Mouse (Mus musculus) lung, postnatal 25 days (tissue): Measurements from ENCODE around the gene Myadm.

Source experiments
- DNase-seq: peaks from one replicate; pipeline ENCODE4 v3.0.0; 2022; ENCODE audit warnings: low spot score

Gene Myadm

DNA sequence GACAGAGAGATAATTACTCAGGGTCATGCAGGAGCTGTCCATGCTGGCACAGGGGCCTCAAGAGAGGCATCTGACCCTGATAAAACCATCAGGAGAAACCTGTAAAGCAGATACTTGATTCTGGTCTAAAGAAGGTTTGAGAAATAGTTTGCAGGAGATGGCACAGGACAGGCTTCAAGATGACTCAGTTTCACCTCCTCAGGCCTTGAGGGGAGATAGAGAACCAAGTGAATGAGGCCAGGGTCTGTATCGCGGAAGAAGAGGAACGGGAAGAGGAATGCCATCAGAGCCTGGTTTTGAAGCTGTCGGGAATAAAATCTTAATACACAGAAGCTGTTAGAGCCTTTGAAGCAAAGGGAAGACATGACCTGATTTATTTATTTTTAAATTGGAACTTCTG is 28.8 kb downstream of the Myadm start:
- no peak for DNase-seq

DNA sequence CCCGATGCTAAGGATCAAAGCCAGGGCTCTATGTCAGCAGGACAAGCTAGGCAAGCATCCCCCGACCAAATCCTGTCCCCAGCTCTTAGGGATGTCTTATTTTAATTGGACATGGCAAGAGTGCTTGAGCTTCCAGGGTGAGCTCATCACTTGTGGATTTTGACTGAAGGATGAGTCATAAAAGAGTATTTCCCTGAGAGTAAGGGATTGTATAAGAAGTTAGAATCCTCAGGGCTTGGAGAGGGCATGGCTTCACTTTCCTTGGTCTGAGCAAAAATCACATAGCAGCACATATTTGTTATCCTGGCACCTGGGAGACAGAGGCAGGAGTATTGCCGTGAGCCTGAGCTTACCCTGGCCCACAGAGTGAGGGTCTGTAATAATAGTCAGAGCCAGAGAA is 32.0 kb downstream of the Myadm start:
- DNase-seq, result no peak

DNA sequence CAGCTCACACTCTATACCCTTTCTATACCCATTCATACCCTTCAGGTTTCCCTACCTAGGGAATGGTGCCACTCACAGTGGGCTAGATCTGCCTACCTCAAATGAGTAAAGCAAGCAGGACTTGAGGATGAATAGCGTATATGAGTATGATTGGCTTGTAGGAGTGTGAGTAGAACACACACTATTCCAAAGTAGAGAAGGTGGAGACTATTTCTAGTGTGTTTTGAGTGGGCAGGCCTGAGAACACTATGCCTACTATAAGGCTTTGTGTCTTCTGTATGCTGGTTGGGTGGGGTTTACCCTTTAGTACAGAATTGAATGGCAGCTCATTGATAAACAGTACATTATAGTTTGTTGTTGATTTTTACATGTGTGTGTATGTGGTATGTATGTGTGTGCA is 34.9 kb downstream of the Myadm start:
- DNase-seq, result no peak

DNA sequence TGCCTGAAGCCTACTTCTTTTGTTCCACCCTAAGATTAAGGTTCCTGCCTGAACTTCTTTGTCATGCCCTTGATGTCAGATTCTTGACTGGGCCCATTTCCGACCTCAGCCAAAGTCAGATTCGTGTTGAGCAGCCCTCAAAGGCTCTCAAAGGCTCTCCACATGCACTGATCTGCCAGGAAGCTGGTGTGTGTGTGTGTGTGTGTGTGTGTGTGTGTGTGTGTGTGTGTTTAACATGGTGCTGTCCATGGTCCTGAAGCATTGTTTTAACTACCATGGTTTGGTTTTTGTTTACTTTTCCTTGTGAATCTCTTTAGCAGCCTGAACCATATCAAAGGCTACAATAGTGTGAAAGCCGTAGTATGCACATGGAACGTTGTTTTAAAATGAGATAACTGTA is 39.1 kb downstream of the Myadm start:
- no peak for DNase-seq

DNA sequence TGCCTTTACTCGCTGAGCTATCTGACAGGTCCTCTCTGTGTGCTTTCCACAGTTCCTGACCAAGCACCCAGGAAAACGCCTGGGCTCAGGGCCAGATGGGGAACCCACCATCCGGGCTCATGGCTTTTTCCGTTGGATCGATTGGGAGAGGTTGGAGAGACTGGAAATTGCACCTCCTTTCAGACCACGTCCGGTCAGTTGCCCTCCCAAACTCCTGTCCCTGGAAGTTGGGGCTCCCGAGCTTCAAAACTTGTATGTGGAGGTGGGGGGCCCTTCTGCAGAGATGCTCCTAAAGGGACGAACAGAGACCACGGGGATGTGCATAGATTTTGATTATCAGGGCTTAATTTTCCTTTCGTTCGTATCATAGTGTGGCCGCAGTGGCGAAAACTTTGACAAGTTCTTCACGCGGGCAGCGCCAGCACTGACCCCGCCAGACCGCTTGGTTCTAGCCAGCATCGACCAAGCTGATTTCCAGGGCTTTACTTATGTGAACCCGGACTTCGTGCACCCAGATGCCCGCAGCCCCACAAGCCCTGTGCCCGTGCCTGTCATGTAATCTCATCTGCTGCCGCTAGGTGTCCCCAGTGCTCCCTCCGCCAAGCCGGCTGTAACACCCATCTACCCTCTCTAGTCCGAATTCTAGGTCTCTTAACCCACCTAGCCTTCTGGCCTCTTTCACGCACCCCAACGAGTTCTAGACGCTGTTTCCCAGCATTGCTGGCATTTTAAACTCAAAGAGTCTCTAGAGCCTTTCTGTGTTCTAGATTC is 41.1 kb downstream of the Myadm start:
- DNase-seq, result peak; percentile 61

DNA sequence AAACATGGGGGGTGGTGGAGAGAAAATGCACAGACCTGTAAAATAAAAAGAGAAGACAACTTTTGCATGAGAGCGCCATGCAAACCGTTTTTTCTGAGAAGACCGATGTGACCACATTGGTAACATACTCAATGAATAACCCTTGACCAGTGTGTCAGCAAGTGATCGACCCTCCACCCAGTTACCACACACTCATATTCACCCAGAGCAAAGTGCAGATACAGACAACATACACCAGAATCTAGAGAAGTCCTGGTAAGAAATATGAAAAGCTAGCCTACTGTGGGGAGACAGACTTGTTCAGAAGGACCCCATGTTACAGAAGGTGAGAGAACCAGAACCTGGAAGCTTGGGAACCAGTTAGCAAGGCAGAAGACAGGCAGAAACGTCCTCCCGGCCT is 42.3 kb downstream of the Myadm start:
- DNase-seq, result no peak

DNA sequence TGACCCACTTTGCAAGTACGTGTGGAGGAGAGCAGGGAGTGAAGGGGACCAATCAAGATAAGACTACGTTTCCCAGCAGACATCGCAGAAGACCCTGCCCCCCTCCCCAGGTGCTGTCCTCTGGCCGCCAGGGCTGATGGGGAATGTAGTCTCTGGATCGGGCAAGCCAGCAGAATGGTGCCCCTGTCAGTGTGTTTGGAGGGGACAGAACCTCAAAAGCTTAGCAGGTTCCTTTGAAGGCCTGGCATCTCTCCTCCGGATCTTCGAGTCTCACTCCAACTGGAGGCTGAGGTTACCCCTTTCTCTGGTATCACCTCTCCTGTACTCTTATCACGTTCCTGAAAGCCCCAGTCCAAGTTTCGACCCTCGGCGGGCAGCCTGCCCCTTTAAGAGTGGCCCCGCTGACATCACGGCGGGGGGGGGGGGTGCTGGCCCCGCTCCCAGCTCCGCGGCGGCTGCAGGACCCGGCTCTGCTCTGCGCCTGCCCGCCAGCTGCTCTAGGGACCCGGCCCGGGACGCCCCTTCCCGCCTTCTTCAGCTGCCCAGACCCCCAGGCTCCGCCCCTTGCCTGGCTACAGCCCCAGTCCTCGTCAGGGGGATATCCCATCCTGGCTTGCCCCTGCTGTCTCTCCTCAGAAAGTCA is 42.8 kb downstream of the Myadm start:
- no peak for DNase-seq

DNA sequence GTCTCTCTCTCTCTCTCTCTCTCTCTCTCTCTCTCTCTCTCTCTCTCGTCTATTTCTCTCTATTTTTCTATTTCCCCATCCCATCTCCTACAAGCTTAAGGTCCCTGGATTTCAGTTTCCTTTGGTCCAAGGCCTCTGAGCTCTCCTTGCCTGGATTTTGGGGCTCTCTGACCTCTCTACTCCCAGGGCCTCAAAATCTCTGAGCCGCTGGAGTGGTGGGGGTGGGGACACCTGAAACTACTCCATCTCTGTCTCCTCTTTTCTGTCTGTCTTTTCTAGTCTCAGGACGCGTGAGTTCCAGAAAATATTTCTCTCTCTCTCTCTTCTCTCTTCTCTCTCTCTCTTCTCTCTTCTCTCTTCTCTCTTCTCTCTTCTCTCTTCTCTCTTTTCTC is 43.3 kb downstream of the Myadm start:
- no peak for DNase-seq

DNA sequence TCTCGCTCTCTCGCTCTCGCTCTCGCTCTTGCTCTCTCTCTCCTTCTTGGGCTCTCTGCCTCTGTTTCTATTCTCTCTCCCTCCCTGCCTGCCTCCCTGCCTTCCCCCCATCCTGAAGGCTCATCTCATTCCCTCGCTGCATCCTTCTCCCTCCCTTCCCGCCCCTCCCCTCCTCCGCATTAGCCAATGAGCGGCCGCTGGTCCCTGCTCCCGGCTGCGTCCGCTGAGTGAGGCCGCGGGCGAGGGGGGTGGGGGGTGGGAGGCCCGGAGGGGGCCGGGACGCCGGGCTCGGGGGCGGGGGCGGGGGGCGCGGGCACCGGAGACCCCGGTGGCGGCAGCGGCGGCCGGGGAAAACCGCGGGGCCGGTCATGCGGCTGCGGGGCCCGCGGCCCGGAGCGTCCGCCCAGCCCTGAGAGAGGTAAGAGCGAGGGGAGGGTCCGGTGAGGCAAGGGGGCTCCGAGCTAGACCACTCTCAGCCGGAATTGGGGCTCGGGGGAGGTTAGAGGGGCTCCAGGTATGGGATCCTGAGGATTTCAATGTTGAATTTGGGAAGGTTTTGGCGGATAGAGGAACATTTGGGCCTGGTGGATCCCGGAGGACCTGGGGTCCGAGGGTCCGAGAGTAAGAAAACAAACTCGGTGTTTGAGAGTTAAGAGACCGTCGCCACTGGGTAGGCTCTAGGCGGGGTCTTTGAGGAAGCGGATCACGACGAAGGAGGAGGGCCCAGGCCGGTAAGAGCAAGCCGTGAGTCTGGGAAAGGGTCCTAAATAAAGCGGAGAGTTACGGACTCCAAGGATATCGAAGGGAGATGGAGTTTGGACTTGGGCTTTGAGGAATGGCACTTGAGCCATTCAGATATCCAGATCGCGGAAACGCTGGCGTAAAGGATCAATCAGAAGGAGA is 44.0 kb downstream of the Myadm start, which contains the start of gene Cacng7:
Gene Cacng7 (plus strand): TSS at position 337 of the 903 bp plus-strand sequence.
- DNase-seq, result no peak

DNA sequence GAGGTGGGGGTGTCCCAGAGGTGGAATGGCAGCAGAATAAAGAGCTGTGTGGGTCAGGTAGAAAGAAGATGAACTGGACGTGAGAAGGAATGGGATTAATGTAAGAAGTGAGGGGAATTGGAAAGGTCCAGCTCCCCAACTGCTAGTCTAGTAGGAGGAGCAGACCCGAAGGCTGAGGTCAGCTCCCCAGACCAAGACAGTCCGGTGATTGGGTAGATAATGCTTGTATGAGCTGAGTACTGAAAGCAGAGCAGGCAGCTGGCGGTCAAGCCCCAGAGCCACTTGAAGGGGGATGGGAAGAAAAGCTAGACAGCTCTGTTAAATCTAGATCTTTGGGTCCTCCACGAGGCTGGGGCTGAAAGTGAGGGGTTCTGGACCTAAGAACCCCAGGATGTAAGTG is 44.7 kb downstream of the Myadm start:
- DNase-seq, result no peak

DNA sequence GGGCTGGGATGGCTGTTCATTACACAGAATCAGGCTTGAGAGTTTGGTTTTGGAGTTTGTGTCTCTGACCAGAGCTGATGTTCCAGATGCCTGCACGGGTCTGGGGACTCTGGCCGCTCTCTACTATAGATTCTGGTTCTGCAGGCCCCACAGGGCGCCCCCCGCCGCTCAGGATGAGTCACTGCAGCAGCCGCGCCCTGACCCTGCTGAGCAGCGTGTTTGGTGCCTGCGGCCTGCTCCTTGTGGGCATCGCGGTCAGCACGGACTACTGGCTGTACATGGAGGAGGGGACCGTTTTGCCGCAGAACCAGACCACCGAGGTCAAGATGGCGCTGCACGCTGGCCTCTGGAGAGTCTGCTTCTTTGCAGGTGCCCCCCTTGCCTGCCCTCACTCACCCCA is 47.5 kb downstream of the Myadm start:
- DNase-seq, result no peak

DNA sequence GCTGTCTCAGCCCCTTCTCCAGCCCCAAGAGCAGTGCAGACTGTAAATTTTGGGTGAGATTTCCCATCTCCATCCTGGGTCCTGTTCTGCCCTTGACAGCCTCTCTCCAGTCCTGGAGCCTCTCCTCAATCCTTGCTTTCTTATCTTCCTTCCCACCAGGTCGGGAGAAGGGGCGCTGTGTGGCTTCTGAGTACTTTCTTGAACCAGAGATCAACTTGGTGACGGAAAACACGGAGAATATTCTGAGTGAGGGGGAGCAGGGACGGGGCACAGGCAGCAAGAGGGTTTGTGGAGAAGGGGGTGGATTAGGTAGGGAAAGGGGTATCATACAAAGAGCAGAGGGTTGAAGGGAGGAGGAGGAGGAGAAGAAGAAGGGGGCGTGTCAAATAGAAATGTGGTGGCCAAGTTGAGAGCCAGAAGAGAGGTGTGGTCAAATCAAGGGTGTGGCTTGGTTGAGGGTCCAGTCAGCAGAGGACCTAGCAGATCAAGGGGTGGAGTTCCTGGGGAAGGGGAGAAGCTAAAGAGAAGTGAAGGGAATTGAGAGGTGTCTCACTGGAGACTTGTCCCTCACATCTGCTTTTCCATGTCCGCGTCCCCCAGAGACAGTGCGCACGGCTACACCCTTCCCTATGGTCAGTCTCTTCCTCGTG is 49.5 kb downstream of the Myadm start:
- DNase-seq, result no peak

DNA sequence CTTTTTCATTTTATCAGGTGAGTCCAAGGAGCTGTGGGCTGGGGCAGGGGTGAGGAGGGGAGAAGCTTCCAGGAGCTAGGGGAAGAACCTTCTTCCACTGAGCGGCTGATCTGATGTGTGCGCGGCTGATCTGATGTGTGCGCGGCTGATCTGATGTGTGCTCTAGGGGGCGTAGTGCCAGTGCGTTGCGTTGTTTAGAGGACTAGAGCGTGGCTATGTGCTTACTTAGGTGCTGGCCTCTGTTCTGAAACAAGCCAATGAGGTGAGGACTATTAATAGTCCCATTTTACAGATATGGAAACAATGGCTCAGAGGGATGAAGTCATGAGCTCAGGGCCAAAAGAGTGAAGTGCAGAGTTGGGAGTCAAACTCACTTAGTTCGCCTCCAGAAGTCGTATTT is 50.1 kb downstream of the Myadm start:
- DNase-seq, result no peak

DNA sequence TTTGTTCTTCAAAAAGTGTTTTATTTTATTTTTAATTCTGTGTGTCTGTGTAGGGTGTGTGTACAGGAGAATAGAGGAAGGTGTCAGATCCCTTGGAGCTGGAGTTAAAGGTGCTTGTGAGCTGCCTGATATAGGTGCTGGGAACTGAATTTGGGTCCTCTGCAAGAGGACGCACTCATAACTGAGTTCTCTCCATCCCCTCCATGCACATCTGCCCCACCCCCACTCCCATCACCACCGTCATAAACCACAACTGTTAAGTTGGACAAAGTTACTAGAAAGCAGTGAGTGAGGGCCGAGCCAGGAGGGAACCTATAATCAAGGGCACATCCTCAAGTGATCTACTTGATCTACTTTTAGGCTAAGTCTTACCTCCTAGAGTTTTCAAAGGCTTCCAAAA is 55.0 kb downstream of the Myadm start:
- DNase-seq, result no peak

DNA sequence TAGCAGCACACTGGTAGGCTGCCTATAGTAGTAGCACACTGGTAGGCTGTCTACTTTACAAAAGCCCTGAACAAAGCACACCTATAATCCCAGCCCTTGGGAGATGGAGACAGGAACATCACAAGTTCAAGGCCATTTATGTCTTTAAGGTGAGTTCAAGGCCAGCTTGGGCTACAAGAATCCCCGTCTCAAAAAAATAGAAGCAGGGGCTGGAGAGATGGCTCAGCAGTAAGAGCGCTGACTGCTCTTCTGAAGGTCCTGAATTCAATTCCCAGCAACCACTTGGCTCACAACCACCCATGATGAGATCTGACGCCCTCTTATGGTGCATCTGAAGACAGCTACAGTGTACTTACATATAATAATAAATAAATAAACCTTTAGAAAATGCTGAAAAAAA is 56.4 kb downstream of the Myadm start:
- no peak for DNase-seq

DNA sequence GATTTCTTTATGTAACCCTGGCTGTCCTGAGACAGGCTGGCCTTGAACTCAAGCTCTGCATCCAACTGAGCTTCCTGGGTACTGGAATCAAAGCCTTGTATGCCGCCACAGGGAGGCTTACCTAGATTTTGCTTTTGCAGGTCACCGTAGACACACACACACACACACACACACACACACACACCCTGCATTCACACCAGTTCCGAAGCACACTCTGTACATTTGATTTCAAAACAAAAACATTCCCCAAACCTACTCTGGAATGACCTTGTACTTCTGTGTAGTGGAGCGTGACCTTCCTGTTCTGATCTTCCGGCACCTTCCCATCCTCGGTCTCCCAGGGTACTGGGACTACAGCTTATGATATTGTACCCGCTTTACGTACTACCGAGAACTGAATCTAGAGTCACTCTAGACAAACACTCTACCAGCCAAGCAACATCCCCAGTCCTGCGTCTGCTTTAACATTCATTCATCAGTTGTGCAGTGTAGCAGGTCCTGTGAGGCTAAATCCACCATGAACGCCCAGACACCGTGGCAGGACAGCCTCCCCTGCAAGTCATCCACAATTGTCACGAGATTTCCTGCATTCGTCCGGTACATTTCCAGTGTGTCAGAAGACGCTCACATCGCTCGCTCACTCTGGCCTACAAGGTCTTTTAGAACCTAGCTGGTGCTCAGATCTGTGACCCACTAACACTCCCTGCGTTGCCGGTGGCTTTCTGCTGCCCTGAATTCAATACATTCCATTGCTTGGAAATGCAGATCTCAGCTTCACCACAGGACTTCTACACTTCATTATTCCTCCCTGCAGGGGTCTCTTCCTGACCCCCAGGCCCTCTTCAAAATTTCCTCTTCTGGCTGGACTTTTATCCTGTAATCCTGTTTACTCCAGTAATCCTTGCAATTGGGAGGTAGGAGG is 58.7 kb downstream of the Myadm start:
- DNase-seq, result no peak

DNA sequence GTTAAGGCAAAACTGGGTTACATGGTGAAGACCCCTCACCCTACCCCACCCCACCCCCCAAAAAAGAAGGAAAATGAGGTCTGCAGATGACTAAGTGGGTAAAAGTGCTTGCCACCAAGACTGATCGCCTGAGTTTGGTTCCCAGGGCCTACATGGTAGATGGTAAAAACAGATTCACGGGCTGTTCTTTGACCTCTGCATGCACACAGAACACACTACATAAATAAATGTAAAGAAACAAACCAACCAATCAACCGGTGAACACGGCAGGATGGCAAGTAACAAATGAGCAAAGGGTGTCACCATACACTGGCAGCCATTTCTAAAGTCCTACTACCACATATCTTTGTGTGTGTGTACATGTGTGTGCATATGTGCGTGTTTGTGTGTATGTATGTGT is 59.4 kb downstream of the Myadm start:
- DNase-seq, result no peak

DNA sequence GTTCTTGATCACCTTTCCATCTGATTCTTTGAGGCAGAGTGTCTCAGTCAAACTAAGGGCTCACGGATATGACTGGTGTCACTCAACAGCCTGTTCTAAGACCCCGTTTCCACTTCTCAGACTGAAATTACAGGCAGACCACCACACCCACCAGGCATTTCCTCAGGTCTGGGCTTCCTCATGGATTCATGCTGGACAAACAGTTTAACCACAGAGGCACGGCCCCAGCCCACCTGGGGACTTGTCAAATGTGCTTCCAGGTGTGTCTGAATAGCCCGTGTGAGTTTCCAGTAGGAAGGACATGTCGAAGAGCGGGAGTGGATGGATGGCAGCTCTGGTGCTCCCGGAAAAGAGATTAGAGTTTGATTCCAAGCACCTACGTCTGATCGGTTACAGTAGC is 60.9 kb downstream of the Myadm start:
- DNase-seq, result no peak
